In genomic region chr1:52714021-52714420, GRCm38 (mm10) we compare ENCODE assay signal across 26 mouse cellular contexts. TPM values are rescaled to one million over a fixed set of nuclear protein-coding genes. Genes with fewer than 3 reads are reported as not detected.
DNase-seq lines count a peak whose midpoint lies in the region; ATAC-seq and TF ChIP-seq lines count a peak whose summit lies in the region.
"Had no signal": no experiment of that assay in that cellular context is flagged by ENCODE, and none has a peak within 500 bp of the region (broad histone marks: within the 10 kb centered on the region; RNA-seq: fewer than 3 reads in every experiment).

No protein-coding gene starts in this region.

- peak overlapping the region; percentile 28; the same call in 1 of the 2 replicates for H3K27ac ChIP-seq in gastrocnemius, adult 2 months
- H3K27ac ChIP-seq in hindbrain, embryonic 14.5 days = no peak overlapping the region; the same call in 1 of the 2 replicates
- H3K27ac ChIP-seq in hindbrain, embryonic 11.5 days (ENCODE audit: low read depth, low read length) = no peak overlapping the region
- H3K27ac ChIP-seq in midbrain, embryonic 15.5 days = no peak overlapping the region
- no peak overlapping the region for H3K27ac ChIP-seq in midbrain, embryonic 16.5 days (ENCODE audit: low read length)
- H3K27ac ChIP-seq: embryonic facial prominence, embryonic 13.5 days; forebrain, embryonic 12.5 days; heart, embryonic 15.5 days; hindbrain, embryonic 12.5 days; intestine, embryonic 15.5 days; limb, embryonic 12.5 days; midbrain, embryonic 12.5 days had no signal

- no peaks in the 10 kb centered on the region for H3K36me3 ChIP-seq in hindbrain, embryonic 14.5 days (replicated peaks; ENCODE audit: control insufficient read depth, insufficient read depth)
- H3K36me3 ChIP-seq in hindbrain, embryonic 11.5 days (ENCODE audit: control insufficient read depth, insufficient read depth, low read length) = no peaks in the 10 kb centered on the region
- H3K36me3 ChIP-seq in midbrain, embryonic 15.5 days (replicated peaks) = no peaks in the 10 kb centered on the region
- H3K36me3 ChIP-seq in midbrain, embryonic 16.5 days (ENCODE audit: control insufficient read depth, insufficient read depth, low read length) = 0 out of 2 replicates have a peak, but pooled peaks cover 2% of the 10 kb centered on the region
- H3K36me3 ChIP-seq: embryonic facial prominence, embryonic 13.5 days; forebrain, embryonic 12.5 days; heart, embryonic 15.5 days; intestine, embryonic 15.5 days; limb, embryonic 12.5 days had no signal

- intact Hi-C loops in gastrocnemius, adult 2 months (cut with DNase I) = no loop called here

- no peak overlapping the region for H3K4me2 ChIP-seq in hindbrain, embryonic 14.5 days (replicated peaks)
- H3K4me2 ChIP-seq in hindbrain, embryonic 11.5 days (replicated peaks; ENCODE audit: low read depth, low read length) = no peak overlapping the region
- H3K4me2 ChIP-seq in midbrain, embryonic 15.5 days = no peak overlapping the region
- no peak overlapping the region for H3K4me2 ChIP-seq in midbrain, embryonic 16.5 days (ENCODE audit: low read length)
- H3K4me2 ChIP-seq: embryonic facial prominence, embryonic 13.5 days; forebrain, embryonic 12.5 days; heart, embryonic 15.5 days; hindbrain, embryonic 12.5 days; intestine, embryonic 15.5 days; limb, embryonic 12.5 days; liver, embryonic 11.5 days; midbrain, embryonic 12.5 days had no signal

- H3K4me1 ChIP-seq in hindbrain, embryonic 14.5 days (replicated peaks; ENCODE audit: control insufficient read depth, insufficient read depth, low read length) = peaks cover 9% of the 10 kb centered on the region; the same call in 1 of the 2 replicates
- no peaks in the 10 kb centered on the region for H3K4me1 ChIP-seq in hindbrain, embryonic 11.5 days (replicated peaks; ENCODE audit: control insufficient read depth, insufficient read depth, low read length)
- peaks cover 10% of the 10 kb centered on the region; the same call in 1 of the 2 replicates for H3K4me1 ChIP-seq in midbrain, embryonic 15.5 days
- peaks cover 12% of the 10 kb centered on the region for H3K4me1 ChIP-seq in midbrain, embryonic 16.5 days (ENCODE audit: control insufficient read depth, insufficient read depth, low read length)
- H3K4me1 ChIP-seq: embryonic facial prominence, embryonic 13.5 days; intestine, embryonic 15.5 days; limb, embryonic 12.5 days had no signal

- no peak overlapping the region for H3K4me3 ChIP-seq in gastrocnemius, adult 2 months
- H3K4me3 ChIP-seq in hindbrain, embryonic 14.5 days (replicated peaks; ENCODE audit: low read length) = no peak overlapping the region
- H3K4me3 ChIP-seq in hindbrain, embryonic 11.5 days (ENCODE audit: low read depth, low read length) = no peak overlapping the region
- no peak overlapping the region for H3K4me3 ChIP-seq in midbrain, embryonic 15.5 days
- no peak overlapping the region for H3K4me3 ChIP-seq in midbrain, embryonic 16.5 days (ENCODE audit: low read depth, low read length)
- H3K4me3 ChIP-seq: embryonic facial prominence, embryonic 13.5 days; erythroblast, embryonic 14.5 days; forebrain, embryonic 12.5 days; heart, embryonic 15.5 days; hindbrain, embryonic 12.5 days; intestine, embryonic 15.5 days; limb, embryonic 12.5 days; midbrain, embryonic 12.5 days had no signal

- no peaks in the 10 kb centered on the region for H3K9me3 ChIP-seq in hindbrain, embryonic 14.5 days (ENCODE audit: control insufficient read depth, low read length)
- H3K9me3 ChIP-seq in hindbrain, embryonic 11.5 days (ENCODE audit: control insufficient read depth, low read length) = no peaks in the 10 kb centered on the region
- no peaks in the 10 kb centered on the region for H3K9me3 ChIP-seq in midbrain, embryonic 15.5 days
- no peaks in the 10 kb centered on the region for H3K9me3 ChIP-seq in midbrain, embryonic 16.5 days (replicated peaks; ENCODE audit: control insufficient read depth, low read length, poor library complexity, severe bottlenecking)
- H3K9me3 ChIP-seq: embryonic facial prominence, embryonic 13.5 days; forebrain, embryonic 12.5 days; heart, embryonic 15.5 days; hindbrain, embryonic 12.5 days; intestine, embryonic 15.5 days; limb, embryonic 12.5 days; midbrain, embryonic 12.5 days had no signal

- peak; percentile 14 for ATAC-seq in hindbrain, embryonic 14.5 days (ENCODE audit: low FRiP score)
- ATAC-seq in hindbrain, embryonic 11.5 days (ENCODE audit: low FRiP score) = no peak
- ATAC-seq in midbrain, embryonic 15.5 days (replicated peaks) = 0 out of 2 replicates have a peak, but pooled peaks have one; percentile 9
- ATAC-seq in midbrain, embryonic 16.5 days = no peak
- ATAC-seq: CD4-positive, CD25-positive, alpha-beta regulatory T cell, adult 4 months; intestine, embryonic 15.5 days; liver, postnatal 0 days; lung, postnatal 0 days had no signal

- H3K27me3 ChIP-seq in hindbrain, embryonic 14.5 days (ENCODE audit: control insufficient read depth, insufficient read depth, low read length) = no peaks in the 10 kb centered on the region
- H3K27me3 ChIP-seq in hindbrain, embryonic 11.5 days (ENCODE audit: control insufficient read depth, insufficient read depth, low read length) = no peaks in the 10 kb centered on the region
- no peaks in the 10 kb centered on the region for H3K27me3 ChIP-seq in midbrain, embryonic 15.5 days (replicated peaks)
- H3K27me3 ChIP-seq in midbrain, embryonic 16.5 days (ENCODE audit: control insufficient read depth, insufficient read depth, low read depth, low read length) = no peaks in the 10 kb centered on the region
- H3K27me3 ChIP-seq: embryonic facial prominence, embryonic 13.5 days; forebrain, embryonic 12.5 days; heart, embryonic 15.5 days; hindbrain, embryonic 12.5 days; intestine, embryonic 15.5 days; limb, embryonic 12.5 days; midbrain, embryonic 12.5 days had no signal

- DNase-seq in gastrocnemius, adult 2 months = no peak
- no peak for DNase-seq in gastrocnemius, adult 8-10 months (ENCODE audit: low spot score in 2 of 2)
- DNase-seq in hindbrain, embryonic 14.5 days (ENCODE audit: low spot score) = no peak
- DNase-seq in hindbrain, embryonic 11.5 days (ENCODE audit: low spot score) = no peak
- no peak for DNase-seq in c-Kit-positive CD71-positive TER-119-positive erythroid progenitor cells, embryonic 14.5 days (ENCODE audit: low spot score)
- DNase-seq: adrenal gland, postnatal 25 days; cerebellum, adult 11-12 months; cerebellum, postnatal 14 days; gastrocnemius, postnatal 10 days; kidney, postnatal 10 days; liver, postnatal 0 days; right cerebral cortex, postnatal 25 days; spleen, adult 18-20 months had no signal

- TF ChIP-seq CTCF in gastrocnemius, adult 2 months (IDR thresholded peaks at IDR 0.05) = no peak

- 49% methylated on average over 3 of the region's 3 CpGs for WGBS in hindbrain, embryonic 14.5 days
- WGBS in hindbrain, embryonic 11.5 days = 63% methylated on average over 3 of the region's 3 CpGs
- 34% methylated on average over 3 of the region's 3 CpGs for WGBS in midbrain, embryonic 15.5 days
- WGBS in midbrain, embryonic 16.5 days = 40% methylated on average over 3 of the region's 3 CpGs

- H3K9ac ChIP-seq in hindbrain, embryonic 14.5 days = no peak overlapping the region
- no peak overlapping the region for H3K9ac ChIP-seq in hindbrain, embryonic 11.5 days (ENCODE audit: low read depth, low read length)
- H3K9ac ChIP-seq in midbrain, embryonic 15.5 days = no peak overlapping the region
- no peak overlapping the region for H3K9ac ChIP-seq in midbrain, embryonic 16.5 days (ENCODE audit: low read depth, low read length)
- H3K9ac ChIP-seq: embryonic facial prominence, embryonic 13.5 days; forebrain, embryonic 12.5 days; heart, embryonic 15.5 days; hindbrain, embryonic 12.5 days; intestine, embryonic 15.5 days; limb, embryonic 12.5 days; liver, postnatal 0 days; midbrain, embryonic 12.5 days had no signal

RNA-seq across cellular contexts. Expression of gene Mfsd6, which starts 13.2 kb away (rescaled TPM):
- 1 to 10 TPM; 5.9 to 7.3 TPM for total RNA-seq in gastrocnemius, adult 2 months (2021)
- 1 to 10 TPM; 3.4 to 4.9 (median 4.2) TPM for total RNA-seq in gastrocnemius, adult 8-10 months (2022)
- polyA plus RNA-seq in hindbrain, embryonic 14.5 days (2014; fragmentation: Nextera tagmentation; extraction: Ambion mirVana) = 15.8 and 16.1 TPM in 2 replicates
- polyA plus RNA-seq in hindbrain, embryonic 11.5 days (2014; fragmentation: Nextera tagmentation; extraction: Ambion mirVana) = 5.0 and 6.6 TPM in 2 replicates
- polyA plus RNA-seq in midbrain, embryonic 15.5 days (2015; fragmentation: Nextera tagmentation; extraction: Ambion mirVana) = 11.6 TPM in 2 replicates
- polyA plus RNA-seq in midbrain, embryonic 16.5 days (2015; fragmentation: Nextera tagmentation; extraction: Ambion mirVana) = 12.1 and 12.3 TPM in 2 replicates
- polyA plus RNA-seq: erythroblast, embryonic 14.5 days had no signal

Comparison
In these comparisons a context has a peak if more than half of its experiments do, and no peak if none do; other contexts are left out.
1. ATAC-seq: peak in hindbrain, embryonic 14.5 days (single experiment) and midbrain, embryonic 15.5 days (single experiment); none in hindbrain, embryonic 11.5 days (single experiment) and midbrain, embryonic 16.5 days (single experiment).